Mouse (Mus musculus): ENCODE data around the gene Hibch.

The Hibch gene

GRCm38 (mm10) chr1:52844782-52845665, at the start of gene Hibch:
TSS of gene Hibch (plus strand) at chr1:52844929.
- peak; percentile 99 for DNase-seq (ENCODE audit: low read depth, low spot score)

DNA sequence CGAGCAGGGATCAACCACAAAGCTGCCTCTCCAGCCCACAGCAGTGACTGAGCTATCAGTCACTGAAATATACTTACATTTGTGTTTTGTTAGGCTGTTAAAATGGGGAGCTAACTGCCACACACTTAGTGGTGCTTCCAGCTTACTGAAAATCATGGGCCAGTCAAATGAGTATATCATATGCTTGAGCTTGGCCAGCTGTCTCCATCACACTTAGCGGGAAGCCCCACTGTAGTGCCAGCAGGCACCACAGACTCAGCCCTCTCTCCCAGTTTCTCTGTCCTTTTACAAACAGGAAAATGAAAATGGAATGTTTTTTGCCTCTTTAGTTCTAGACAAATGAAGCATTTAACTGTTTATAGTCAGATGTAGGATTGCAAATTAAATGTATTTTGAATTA, 48.8 kb upstream of the Hibch start:
- DNase-seq (ENCODE audit: low read depth, low spot score): no peak

GRCm38 (mm10) chr1:52799056-52799726, 45.5 kb upstream of the Hibch start:
- DNase-seq (ENCODE audit: low read depth, low spot score): no peak

- no peak for DNase-seq (ENCODE audit: low read depth, low spot score)
Measured at GRCm38 (mm10) chr1:52799772-52800171, 45.0 kb upstream of the Hibch start.

DNA sequence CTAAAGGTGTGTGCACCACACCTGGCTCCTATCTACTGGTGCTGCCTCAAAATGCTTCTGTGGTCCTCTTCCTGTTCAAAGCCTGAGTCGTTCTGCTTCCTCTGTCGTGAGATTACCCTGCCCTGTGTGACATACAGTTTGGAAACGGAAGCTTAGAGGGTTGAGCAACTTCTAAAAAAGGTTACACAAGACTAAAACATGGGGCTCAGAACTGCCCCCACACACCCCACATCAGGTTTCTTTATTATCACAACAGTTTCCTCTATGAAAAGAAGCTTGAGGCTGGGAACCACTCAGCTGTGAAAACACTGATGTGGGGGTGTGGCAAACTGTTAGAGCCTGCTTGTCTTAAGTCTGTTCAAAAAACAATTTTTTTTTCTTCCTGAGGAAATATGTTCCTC, 44.4 kb upstream of the Hibch start:
- DNase-seq (ENCODE audit: low read depth, low spot score): no peak

- DNase-seq (ENCODE audit: low read depth, low spot score): no peak
Measured at GRCm38 (mm10) chr1:52801651-52802050, 43.1 kb upstream of the Hibch start.

GRCm38 (mm10) chr1:52802406-52802975, 42.2 kb upstream of the Hibch start:
- DNase-seq (ENCODE audit: low read depth, low spot score): no peak

DNA sequence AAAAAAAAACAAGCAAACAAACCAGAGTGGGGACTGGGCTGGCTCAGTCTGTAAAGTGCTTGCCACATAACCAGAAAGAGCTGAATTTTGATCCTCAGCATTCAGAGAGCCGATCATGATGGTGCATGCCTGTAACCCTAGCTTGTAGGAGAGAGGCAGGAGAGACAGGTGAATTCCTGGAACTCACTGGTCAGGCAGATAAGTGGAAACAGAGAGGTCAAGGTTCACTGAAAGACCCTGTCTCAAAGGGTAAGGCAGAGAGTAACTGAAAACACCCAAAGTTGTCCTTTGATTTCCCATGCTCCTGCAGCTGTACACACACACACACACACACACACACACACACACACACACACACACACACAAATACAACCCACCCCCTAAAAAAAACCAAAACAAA, 39.7 kb upstream of the Hibch start:
- DNase-seq (ENCODE audit: low read depth, low spot score): no peak

GRCm38 (mm10) chr1:52808456-52808855, 36.3 kb upstream of the Hibch start:
- no peak for DNase-seq (ENCODE audit: low read depth, low spot score)

DNA sequence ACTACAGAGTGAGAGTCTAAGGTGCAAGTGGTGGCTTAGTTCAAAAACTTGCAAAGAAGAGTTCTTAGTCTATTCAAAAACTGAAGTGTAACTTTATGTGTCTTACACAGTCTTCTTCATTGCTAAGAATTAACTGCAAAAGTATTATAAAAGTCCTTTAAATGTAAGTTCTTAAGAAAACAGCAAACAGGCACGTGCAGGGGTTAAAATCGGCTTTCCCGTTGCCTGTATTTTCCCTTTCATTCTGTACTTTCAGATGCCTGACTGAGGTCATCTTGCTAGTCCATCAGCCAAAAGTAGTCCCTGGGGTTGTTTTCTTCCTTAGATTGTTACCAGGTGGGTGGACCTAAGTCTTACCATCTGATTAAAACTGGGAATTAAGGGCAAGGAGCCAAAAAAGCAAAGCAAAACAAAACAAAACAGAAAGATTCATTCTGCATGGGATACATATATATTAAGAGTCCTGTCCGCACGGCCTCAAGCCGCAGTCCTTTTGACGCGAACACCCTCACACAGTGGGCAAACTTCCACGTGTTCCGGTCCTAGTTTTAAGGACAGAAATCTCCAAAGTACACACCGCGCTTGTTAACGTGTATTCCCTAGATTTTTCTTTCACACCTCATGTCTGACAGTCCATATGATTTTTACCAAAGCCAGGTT, 28.4 kb upstream of the Hibch start:
- DNase-seq (ENCODE audit: low read depth, low spot score): no peak

DNA sequence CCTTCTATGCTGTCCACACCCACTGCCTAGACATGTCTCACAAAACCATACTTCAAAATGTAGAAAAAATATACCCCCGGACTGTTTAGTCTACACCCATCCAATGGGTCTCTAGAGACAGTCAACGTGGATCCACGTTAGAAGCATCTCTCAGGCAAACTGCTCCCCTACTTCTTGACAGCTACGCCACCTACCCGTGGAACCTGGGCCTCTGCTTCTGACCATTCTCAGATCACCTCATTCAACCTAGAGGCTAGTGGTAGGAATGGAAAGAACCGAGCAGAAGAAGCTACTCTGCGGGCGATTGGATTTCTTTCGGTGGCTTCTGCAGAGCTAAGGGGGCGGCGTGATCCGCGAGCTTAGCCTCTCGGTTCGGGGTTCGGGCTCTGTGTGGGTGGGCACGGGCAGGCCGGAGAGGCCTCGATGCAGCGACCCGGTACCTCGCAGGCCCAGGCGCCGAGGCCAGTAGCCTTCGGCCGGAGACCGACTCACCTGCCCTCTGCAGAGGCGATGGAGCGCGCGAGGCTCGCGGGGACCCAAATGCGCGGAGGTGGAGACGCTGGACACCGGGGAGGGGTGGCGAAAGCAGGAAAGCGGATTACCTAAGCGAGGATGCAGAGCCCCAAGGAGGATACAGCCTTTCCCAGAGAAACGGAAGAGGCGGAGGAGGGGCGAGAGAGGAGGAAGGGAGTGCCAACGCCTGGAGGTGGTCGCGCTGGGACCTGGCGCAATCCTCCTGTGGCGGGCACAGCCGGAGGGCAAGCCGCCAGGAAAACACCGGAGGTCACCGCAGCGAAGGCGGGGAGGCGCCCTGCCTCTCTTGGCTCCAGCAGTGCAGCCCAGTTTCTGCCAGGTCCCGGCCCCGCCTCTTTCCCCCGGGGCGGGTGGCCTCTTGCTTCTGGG, 27.6 kb upstream of the Hibch start, which contains the start of gene Inpp1:
TSS of gene Inpp1 (minus strand) at position 779 of the 903 bp plus-strand sequence.
- DNase-seq (ENCODE audit: low read depth, low spot score): peak; percentile 77

DNA sequence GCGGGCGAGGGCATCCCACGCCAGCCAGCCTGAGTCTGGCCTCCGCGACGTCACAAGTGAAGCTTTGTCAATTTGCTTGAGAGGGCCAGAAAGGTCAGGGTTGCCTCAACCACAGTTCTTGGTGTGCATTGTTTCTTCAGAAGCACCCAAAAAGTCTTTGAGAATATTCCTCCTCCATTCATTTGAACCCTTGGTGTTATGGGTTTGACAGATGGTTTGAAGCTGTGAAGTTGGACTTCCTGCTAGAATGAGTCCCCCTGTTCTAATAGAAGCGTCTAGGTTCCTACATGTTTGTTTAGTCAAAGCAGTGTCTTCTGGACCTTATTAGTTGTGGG, 26.9 kb upstream of the Hibch start:
- no peak for DNase-seq (ENCODE audit: low read depth, low spot score)

DNA sequence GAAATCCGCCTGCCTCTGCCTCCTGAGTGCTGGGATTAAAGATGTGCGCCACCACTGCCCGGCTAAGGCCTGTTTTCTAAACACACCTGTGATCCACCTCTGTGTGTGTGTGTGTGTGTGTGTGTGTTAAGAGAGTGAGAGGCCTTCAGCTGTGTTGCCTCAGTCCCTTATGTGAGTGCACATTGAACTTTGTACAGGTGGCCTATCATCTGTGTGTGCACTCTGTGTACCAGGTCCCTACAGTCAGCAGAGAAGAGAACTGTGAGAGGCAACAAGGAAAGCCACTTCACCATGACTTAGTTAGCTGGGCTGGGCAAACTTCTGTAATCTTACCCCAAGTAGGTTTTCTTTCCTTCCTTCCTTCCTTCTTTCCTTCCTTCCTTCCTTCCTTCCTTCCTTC, 5.6 kb upstream of the Hibch start:
- DNase-seq (ENCODE audit: low read depth, low spot score): no peak

- no peak for DNase-seq (ENCODE audit: low read depth, low spot score)
Measured at GRCm38 (mm10) chr1:52844354-52844753, 375 bp upstream of the Hibch start.

GRCm38 (mm10) chr1:52846556-52846955, 1.8 kb downstream of the Hibch start:
- peak; percentile 32 for DNase-seq (ENCODE audit: low read depth, low spot score)

DNA sequence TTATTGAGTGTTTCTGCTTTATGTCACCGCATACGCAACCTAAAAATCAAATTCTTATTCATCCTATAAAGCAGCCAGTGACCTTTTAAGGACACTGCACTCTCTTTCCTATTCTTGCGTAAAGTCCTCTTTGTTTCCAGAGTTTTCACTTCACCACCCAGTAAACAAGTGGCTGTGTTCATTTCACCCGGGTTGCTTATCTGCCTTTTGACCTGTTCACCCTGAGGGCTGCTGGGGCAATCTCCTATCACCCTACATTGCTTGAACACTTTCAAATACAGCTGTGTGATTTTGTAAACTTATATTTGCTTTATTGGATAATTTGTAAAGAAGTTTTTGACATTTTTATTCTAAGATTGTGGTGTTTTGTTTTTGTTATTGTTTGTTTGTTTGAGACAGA, 4.7 kb downstream of the Hibch start:
- DNase-seq (ENCODE audit: low read depth, low spot score): no peak

GRCm38 (mm10) chr1:52854029-52854428, 9.3 kb downstream of the Hibch start:
- DNase-seq (ENCODE audit: low read depth, low spot score): peak; percentile 79

GRCm38 (mm10) chr1:52855904-52856601, 11.3 kb downstream of the Hibch start:
- DNase-seq (ENCODE audit: low read depth, low spot score): no peak

GRCm38 (mm10) chr1:52864220-52864619, 19.5 kb downstream of the Hibch start:
- peak; percentile 57 for DNase-seq (ENCODE audit: low read depth, low spot score)

- DNase-seq (ENCODE audit: low read depth, low spot score): no peak
Measured at GRCm38 (mm10) chr1:52866007-52866406, 21.3 kb downstream of the Hibch start.
